Mouse (Mus musculus) gastrocnemius, postnatal 36 days (tissue): ENCODE data around the gene Tectb. TPM values are rescaled to one million over a fixed set of nuclear protein-coding genes. Genes with fewer than 3 reads are reported as not detected.

Source experiments
- DNase-seq, 2 experiments: peaks; one replicate each; pipeline ENCODE4 v3.0.0; 2022
- intact Hi-C: fragments of 180-260 bp; cut with DNase I; formaldehyde crosslinking; loops from one replicate; pipeline ENCODE4 v1.15.1; 2025
- total RNA-seq, 2 experiments: library from RNA; stranded (reverse); gene quantifications; 2 replicates each; pipeline ENCODE4 v1.2.3; 2021

The Tectb gene
- total RNA-seq, 2 experiments from 2014 or later, result 0.18 TPM; not detected in 1

GRCm38 (mm10) chr19:55206482-55207138 lies 26.1 kb downstream of the Tectb start:
- intact Hi-C loops, result no loop called here
- DNase-seq, result no peak

- intact Hi-C loops, result no loop called here
- DNase-seq, result no peak
These were observed 26.7 kb downstream of the Tectb start for GRCm38 (mm10) chr19:55207205-55207604.

GRCm38 (mm10) chr19:55207746-55208538 lies 27.4 kb downstream of the Tectb start:
- intact Hi-C loops, result no loop called here
- no peak for DNase-seq

GRCm38 (mm10) chr19:55208654-55209053 lies 28.1 kb downstream of the Tectb start:
- intact Hi-C loops, result no loop called here
- DNase-seq, result no peak

DNA sequence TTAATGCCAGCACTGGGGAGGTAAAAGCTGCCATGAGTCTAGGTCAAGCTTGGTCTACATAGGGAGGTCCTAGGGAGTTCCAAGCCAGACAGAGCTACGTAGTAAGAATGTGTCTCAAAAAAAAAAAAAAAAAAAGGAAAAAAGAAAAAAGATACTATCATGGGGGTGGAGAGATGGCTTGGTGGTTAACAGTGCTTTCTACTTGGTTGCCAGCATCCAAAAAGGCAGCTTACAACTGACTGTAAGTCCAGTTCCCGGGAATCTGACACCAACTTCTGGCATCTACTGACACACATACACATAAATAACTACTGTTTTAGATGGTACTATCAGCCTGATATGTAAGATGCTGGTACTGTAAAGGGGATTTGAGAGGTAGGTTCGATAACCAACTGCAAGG lies 28.6 kb downstream of the Tectb start:
- DNase-seq, result no peak
- intact Hi-C loops, result no loop called here

- DNase-seq, result no peak
- intact Hi-C loops, result no loop called here
These were observed 31.2 kb downstream of the Tectb start for GRCm38 (mm10) chr19:55211698-55212097.

- DNase-seq, result no peak
- intact Hi-C loops, result no loop called here
These were observed 33.2 kb downstream of the Tectb start for GRCm38 (mm10) chr19:55213617-55214340.

DNA sequence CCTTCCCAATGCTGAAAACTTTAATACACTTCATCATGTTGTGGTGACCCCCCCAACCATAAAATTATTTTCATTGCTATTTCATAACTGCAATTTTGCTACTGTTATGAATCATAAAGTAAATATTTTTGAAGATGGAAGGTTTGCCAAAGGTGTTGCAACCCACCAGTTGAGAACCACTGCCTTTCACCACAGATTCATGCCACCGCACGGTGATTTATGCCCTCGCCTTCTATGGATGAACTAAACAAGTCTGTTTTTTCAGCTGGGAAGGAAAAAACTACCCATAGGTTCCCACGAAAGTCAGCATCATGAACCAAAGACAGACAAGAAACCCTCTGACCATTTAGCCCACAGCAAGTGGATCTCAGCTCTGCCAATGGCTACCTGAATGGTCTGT lies 36.3 kb downstream of the Tectb start:
- no peak for DNase-seq
- intact Hi-C loops, result no loop called here

DNA sequence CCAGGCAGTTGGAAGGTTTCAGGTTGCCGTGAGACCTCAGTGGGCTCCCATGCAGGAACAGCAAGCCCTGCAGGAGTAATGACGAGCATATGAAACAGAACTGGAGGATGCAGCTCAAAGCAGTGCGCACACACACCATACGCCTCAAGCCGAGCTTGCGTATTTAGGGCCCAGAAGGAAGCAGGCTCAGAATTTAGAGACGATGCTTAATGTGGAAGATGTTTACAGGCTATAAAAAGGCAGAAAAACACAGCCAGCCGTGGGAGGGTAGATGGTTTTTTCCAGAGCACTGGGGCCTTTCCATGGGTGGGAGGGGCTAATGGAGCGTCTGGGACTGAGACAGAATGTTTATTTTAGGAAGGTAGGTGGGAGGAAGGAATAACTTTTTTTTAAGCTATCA lies 36.8 kb downstream of the Tectb start:
- intact Hi-C loops, result no loop called here
- DNase-seq, result no peak

DNA sequence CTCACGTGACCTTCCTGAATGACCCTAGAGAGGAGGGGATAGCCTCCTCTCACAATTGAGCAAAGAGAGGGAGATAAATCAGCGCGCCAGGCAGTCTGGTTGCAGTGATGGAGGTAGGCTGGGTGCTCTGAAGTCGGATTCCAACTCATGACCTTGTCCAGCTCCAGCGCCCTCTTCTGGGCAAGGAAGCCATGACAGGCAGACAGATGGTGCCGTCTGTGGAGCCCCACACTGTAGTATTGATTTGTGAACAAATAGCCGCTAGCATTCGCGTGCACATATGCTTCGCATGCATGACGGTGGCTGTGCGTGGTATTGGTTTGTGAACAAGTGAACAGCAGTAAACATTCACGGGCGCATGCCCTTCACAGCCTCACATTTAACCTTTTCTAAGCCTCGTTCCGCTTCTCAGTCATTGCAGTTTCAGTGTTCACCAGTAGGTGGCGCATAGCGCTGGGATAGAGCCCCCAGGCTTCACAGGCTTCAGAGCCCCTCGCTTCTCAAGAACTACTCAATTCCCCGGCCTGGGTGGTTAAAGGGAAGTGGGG lies 37.7 kb downstream of the Tectb start:
- intact Hi-C loops, result no loop called here
- peak; percentile 67 to 81 for DNase-seq

DNA sequence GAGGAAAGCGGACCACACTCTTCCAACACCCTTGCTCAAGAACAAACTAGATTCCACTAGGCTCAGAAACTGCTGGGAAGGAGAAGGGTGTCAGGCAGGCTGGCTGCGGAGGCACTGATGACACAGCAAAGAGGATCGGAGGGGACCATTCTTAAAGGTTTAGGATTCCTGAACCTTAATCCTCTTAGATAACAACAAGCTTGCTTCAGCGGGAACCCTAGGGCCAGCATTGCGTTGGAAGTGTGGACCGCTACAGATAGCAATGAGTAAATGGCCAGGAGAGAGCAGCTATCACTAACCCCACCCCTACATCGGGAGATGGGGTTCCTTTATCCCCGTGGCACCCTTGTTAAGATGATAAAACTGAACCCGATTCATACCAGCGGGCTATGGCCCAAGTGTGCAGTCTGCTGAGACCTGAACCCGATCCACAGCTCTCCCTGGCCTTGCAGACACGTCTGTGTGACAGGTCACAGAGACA lies 38.2 kb downstream of the Tectb start:
- no peak for DNase-seq
- intact Hi-C loops, result no loop called here

GRCm38 (mm10) chr19:55219359-55219758 lies 38.8 kb downstream of the Tectb start:
- no peak for DNase-seq
- intact Hi-C loops, result no loop called here

GRCm38 (mm10) chr19:55221208-55221607 lies 40.7 kb downstream of the Tectb start:
- DNase-seq, result no peak
- intact Hi-C loops, result loop anchor here (2.0 kb wide), 1 partner anchor 84 kb away; no protein-coding TSS in a partner anchor

- intact Hi-C loops, result no loop called here
- no peak for DNase-seq
These were observed 41.7 kb downstream of the Tectb start for GRCm38 (mm10) chr19:55222268-55222667.

- DNase-seq, result no peak
- intact Hi-C loops, result no loop called here
These were observed 46.1 kb downstream of the Tectb start for GRCm38 (mm10) chr19:55226621-55227020.

DNA sequence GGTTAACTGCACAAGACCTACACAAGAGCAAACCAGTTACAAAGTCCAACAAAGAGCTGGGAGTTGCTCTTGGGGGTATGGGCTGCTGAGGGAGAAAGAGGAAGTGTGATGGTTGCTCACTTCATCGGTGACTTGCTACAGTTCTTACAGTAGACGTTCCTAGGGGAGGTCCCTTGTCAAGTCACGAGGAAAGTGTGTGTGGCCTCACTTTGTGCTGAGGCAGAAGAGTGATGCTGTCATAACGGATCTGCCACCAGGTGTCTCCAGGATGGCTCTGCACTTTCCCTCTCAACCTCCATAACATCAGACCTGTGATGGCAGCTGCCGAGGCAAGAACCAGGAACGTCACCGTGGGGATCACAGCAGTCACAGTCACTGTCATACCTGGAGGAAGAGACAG lies 46.6 kb downstream of the Tectb start:
- intact Hi-C loops, result no loop called here
- no peak for DNase-seq

- no peak for DNase-seq
- intact Hi-C loops, result no loop called here
These were observed 50.5 kb downstream of the Tectb start for GRCm38 (mm10) chr19:55231081-55231480.

GRCm38 (mm10) chr19:55232136-55232535 lies 51.6 kb downstream of the Tectb start:
- DNase-seq, result no peak
- intact Hi-C loops, result no loop called here

DNA sequence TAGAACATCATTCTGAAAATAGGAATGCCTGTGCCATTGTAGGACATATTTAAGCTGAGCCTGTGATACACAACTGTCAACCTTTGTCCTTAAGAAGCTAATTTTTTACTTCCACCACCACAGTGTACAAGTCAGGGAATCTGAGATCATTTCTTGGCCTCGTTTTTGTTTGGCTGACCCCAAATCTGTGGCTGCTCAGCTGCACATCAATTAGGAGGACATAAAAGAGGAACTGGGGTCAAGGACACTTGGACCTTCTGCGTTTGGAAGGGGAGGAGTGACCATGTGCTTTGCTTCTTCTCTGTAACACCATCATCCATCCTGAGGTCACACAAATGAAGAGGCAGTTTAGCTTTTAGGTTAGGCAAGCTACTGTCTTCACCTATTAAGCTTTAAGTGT lies 55.5 kb downstream of the Tectb start:
- intact Hi-C loops, result no loop called here

DNA sequence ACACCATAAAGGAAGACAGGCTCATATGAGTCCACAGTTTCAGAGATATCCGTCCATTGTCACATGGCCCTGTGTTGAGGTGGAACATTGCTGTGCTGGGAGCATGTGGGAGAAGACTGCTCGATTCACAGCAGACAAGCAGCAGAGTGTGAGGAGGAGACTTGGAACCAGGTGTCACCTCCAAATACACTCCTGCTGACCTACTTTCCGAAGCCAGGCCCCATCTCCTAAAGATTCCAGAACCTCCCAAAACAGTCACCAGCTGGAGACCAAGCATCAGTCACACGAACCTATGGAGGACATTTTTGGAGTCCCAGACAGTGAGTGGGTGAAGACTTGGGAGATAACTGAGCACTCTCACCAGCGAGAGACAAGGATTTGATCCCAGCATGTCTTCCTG lies 56.0 kb downstream of the Tectb start:
- DNase-seq, result no peak
- intact Hi-C loops, result no loop called here

More for the DNA sequence above, 55.5 kb downstream of the Tectb start:
- DNase-seq, result no peak
